Mouse (Mus musculus): ENCODE data around the gene Trim65.
A peak's percentile ranks its signal among the peaks of the same experiment; 100 is the strongest.

Gene Trim65

DNA sequence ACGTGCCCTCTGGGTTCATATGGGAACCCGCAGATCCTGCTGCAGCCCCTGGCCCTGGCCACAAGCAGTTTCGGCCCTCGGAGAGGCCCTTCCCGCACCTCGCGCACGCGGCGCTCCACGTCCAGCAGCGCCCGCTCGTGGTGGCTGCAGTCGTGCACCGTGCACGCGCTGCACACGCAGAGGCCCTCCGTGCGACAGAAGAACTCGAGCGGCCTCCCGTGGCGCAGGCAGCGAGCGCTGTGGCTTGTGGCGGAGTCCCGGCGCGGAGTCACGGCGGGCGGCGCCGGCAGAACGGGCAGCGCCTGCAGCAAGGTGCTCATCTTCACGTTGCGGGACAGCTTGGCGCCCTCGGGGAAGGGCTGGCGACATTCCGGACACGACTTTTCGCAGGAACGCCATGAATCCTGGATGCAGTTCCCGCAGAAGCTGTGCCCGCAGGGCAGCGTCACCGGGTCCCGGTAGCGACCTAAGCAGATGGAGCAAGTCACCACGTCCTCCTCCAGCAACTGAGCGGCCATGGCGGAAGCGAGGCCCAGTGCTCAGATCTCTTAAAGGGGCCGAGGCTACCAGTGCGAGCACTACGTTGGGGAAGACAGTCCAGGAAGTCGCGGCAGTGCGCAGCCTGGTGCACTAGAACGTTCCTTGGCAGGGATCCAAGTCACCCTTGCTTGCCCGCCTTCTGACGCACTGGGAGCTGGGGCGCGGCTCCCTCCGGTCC, at the start of gene Trim65:
Trim65 (minus strand) TSS at position 641 of the 718 bp plus-strand sequence.
- peak; percentile 78 for DNase-seq (ENCODE audit: low read depth, low spot score)

DNA sequence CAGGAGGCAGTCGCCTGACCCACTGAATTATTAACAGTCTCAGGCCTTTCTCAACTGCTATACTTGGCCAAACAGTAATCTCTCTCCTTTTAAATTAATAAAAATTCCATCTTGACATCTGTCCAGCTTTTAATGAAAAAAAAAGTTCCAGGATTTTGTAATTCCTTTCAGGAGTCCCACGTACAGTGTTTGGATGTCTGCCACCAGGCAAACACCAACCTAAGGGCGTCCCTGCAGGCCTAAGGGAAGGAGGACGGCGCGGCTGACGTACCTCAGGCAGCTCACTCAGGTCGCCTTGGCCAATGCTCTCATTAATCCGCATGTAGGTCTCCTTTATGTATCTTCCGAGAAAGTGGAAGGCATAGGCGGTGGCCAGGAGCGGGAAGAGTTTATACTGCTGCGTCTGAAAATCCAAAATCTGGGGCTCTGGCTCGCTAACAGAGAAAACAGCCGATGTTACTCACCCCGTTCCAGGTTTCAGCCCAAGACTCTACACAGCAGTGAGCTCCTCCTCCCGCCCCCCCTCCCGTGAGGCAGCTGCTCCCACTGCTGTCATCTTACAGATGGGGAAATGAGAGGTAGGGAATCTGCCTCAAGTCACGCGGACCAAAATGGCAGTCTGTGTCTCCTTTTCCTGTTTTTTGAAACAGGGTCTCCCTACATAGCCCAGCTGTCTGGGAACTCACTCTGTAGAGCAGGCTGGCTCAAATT, 47.6 kb upstream of the Trim65 start:
- DNase-seq (ENCODE audit: low read depth, low spot score) = no peak

DNA sequence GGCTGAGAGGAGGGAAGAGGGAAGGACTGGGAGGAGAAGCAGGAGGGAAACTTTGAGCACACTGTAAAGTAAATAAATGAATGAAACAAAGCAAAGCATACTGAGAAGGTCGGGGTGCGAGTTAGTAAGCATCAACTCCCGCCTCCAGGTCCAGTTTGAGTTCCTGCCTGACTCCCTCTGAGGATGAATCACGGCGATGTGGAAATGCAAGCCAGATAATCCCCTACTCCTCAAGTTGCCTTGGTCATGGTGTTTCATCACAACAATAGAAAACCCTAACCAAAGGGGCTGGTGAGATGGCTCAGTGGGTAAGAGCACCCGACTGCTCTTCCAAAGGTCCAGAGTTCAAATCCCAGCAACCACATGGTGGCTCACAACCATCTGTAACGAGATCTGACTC, 45.1 kb upstream of the Trim65 start:
- no peak for DNase-seq (ENCODE audit: low read depth, low spot score)

DNA sequence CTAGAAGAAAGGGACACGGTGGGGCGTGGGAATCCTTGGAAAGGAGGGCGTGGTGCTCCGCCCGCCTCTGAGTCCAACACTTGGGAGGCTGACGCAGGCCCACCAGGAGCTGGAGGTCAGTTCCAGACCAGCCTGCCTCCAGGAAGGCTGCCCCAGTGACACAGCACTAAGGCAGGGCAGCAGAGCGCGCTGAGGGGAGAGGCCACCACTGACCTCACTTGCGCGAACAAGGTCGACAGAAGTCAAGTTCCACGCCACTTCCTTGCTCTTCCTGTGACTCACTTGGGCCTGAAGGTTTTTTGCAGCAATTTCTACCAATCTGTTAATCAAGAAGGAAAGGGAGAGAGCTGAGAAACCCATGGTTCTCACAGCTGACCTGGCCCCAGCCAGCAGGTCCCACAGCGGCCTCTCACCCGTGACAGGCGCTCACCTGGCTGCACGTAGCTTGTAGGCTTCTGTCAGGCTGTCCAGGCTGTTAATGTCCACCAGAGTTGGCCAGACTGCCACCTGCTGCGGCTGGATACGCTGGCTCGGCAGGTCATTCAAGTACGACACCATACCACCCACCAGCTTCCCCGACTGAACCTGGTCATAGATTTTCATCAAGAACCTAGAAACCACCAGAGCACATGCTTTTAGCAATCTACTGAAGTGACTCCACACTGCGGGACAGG, 44.0 kb upstream of the Trim65 start:
- DNase-seq (ENCODE audit: low read depth, low spot score) = no peak

DNA sequence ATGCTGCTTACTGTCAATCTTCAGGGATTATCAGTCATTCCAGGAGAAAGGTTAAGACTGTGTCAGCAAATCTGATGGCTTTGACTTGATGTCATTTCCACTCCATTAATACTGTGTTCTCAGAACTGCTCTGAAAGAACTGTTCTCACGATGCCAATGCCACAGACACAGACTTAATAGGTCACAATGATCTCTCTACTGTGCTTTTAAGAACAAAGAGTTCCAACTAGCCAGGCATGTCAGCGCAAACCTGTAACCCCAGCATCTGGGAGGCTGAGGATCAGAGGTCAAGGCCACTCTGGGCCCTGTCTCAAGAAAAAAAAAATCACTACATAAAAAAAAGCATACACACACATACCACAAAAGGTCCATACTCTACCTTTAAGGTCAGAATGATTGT, 41.0 kb upstream of the Trim65 start:
- no peak for DNase-seq (ENCODE audit: low read depth, low spot score)

DNA sequence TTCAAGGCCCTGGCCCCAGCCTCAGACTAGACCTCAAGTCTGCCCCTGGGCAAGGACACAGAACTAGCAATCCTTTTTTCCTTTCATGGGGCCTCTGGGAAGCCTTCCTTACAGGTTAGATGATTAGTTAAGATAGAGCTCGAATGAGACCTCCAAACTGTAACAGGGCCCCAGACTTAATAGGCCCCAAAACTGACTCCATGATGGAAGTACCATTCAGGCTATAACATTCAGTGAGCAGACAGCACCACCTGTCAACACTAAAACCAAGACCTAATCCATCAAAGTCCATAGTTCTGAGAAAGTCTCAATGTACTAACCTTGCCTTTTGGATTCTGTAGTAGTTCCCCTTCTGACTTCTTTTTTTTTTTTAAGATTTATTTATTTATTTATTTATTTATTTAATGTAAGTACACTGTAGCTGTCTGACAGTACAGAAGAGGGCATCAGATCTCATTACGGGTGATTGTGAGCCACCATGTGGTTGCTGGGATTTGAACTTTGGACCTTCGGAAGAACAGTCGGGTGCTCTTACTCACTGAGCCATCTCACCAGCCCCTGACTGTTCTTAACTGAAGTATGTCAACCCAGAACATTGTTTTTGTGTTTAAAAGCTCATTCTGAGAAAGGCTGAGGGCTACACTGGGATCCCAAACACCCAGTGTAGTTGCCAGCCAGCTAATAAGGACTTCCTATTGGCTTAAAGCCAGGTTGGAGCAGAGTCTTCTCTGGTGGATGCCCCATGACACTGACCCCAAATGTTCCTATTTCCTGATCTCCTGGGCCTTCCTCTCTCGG, 39.3 kb upstream of the Trim65 start:
- no peak for DNase-seq (ENCODE audit: low read depth, low spot score)

DNA sequence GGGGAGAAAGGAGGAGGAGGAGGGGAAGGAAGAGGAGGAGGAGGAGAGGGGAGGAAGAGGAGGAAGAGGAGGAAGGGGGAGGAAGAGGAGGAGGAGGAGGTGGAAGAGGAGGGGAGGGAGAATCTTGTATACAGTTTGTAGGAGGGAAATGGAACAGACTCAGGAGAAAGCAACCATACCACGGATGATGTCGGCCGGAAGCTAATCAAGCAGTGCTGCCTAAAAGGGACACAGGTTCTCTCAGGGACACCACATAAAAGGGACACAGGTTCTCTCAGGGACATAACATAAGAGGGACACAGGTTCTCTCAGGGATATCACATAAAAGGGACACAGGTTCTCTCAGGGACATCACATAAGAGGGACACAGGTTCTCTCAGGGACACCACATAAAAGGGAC, 38.3 kb upstream of the Trim65 start:
- no peak for DNase-seq (ENCODE audit: low read depth, low spot score)

DNA sequence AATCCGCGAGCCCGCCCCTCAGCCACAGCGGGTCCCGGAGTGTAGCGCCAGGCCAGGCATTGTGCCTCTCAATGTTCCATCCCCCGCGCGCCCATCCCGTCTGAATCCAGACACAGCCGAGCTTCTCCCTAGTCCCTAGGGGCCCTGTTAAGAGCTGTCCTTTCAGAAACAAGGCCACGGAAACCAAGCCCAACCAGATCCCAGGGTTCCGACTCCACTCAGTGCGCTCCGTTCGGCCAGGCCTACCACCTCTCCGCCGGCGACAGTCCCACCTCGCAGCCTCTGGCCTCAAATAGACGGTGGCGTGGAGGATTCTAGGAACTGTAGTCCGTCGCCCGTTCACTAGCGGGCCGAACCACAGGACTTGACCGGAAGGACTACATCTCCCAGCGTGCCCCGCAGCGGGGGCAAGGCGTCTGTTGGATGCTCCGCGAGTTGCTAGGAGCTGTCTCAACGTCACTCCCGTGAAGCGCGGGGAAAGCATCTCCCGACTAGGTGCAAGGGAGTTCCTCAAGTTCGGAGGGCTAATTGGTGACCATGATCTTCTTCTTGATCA, 37.0 kb upstream of the Trim65 start, which contains the start of gene Fbf1:
Fbf1 (minus strand) TSS at position 283 of the 556 bp plus-strand sequence.
- peak; percentile 94 for DNase-seq (ENCODE audit: low read depth, low spot score)

DNA sequence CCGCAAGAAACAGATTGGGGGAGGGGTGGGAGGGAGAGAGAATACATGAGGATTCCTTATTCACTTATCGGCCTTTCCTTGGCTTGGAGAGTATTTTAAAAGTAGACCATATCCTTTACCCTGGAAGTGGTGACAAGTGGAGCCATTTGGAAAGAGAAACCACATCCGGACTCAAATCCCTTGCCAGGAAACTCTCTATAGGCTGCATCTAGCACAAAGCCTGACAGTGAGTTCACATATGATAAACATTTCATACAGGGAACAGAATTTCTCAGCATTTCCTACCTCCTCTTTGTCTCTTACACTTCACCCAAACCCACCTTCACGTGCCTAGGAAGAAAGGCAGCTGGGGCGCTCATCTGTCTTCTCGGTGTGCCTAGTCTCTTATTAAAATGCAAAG, 36.3 kb upstream of the Trim65 start:
- no peak for DNase-seq (ENCODE audit: low read depth, low spot score)

DNA sequence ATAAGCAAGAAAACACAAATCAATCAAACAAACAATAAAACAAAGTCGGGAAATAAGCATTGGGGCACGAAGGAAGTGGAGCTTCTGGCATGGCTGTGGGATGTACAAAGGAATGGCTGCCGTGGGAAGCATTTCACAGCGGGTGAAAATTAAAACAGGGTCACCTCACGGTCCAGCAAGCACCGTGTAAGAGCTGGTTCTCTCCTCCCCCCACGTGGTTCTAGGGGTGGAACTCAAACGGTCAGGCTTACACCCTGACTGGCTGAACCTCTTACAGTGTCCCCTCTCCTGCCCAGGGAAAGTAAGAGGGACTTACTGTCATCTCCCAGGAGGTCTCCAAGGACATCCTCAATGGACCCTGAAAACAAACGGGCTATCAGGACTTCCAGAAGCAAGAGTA, 32.1 kb upstream of the Trim65 start:
- no peak for DNase-seq (ENCODE audit: low read depth, low spot score)

DNA sequence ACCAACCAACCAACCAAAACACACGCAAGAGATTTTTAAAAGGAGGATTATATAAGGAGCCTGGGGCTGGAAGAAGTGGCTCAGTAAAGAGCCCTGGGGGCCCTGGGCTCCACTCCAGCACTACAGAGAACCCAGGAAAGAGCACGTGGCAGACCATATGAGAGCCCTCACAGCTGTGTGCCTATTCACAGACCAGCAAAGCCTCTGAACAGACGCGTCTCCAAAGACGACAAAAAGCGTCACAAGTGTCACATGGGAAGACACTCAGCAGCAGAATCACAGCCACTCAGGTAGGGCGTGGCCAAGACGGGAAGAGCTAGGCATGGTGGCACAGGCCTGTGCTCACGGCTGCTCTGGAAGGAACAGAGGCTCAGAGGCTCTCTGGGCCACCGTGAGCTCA, 31.2 kb upstream of the Trim65 start:
- no peak for DNase-seq (ENCODE audit: low read depth, low spot score)

DNA sequence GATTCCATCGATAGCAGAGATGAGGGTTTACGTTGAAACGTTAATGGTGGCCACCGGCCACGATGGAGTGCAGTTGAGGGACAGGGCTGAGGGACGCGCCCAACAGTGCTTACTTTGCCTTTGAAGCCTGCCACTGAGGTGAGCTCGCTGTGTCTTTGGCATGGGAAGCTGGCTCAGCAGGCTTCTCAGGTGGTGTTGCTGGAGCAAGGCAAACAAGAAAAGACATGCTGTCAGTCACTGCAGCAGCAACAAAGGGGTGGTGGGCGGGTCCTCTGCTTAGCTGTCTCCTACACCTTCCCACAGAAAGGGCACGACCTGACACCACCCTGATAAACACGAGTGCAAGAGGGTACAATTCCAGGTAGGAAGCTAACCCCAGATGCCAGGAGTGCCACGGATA, 30.4 kb upstream of the Trim65 start:
- DNase-seq (ENCODE audit: low read depth, low spot score) = no peak

DNA sequence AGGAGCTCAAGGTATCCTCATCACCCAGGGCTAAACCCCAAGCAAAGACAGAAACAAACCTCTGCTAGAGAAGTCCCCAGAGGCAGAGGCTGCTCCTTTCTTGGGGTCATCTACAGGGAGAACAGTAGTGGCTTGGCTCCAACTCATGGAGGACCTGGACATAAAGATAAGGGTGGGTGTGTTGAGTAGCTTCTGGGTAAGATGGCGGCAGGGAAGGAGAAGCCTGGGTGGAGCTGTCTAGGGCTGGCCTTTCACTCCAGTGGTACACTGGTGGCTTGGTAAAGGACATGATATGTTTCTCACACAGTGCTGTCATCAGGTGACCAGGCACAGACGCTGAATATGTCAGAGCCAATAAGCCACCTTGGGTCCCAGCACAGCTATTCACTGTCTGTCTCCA, 20.0 kb upstream of the Trim65 start:
- no peak for DNase-seq (ENCODE audit: low read depth, low spot score)

DNA sequence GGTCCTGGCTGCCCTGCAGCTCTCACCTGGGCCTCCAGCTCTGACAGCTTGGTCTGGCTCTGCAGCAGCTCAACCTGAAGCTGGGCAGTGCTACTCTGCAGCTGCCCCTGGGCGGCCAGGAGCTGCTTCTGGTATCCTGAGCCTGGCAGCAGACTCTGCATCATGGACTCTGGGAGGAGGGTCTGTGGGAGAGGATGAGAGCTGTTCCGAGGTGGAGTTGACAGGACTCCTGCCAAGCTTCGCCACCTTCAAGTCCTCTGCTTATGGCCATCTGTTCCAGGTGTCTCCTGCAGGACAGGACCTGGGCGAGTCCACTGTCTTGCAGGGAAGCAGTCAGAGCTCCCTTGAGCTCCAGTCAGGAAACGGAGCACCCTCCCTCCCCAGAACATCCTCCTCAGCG, 18.4 kb upstream of the Trim65 start:
- DNase-seq (ENCODE audit: low read depth, low spot score) = no peak

DNA sequence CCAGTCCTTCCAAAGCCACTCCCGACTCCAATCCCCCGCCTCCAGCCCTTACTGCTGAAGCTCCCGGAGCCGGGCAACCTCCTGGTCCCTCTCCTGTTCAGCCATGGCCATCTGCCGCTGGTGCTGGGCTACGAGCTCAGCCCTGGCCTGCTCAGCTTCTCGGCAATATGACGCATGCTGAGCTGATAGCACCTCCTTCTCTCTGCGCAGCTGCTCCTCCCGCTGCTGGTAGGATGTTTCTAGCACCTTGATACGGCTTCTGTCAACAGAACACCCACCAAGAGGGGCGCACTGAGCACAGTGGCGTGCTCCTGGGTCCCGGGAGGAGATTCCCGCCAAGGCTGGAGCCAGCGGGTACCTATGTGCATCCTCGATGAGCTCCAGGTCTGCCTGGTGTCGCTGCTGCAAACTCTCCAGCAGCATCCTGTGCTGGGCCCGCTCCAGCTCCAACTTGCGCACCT, 17.9 kb upstream of the Trim65 start:
- no peak for DNase-seq (ENCODE audit: low read depth, low spot score)

DNA sequence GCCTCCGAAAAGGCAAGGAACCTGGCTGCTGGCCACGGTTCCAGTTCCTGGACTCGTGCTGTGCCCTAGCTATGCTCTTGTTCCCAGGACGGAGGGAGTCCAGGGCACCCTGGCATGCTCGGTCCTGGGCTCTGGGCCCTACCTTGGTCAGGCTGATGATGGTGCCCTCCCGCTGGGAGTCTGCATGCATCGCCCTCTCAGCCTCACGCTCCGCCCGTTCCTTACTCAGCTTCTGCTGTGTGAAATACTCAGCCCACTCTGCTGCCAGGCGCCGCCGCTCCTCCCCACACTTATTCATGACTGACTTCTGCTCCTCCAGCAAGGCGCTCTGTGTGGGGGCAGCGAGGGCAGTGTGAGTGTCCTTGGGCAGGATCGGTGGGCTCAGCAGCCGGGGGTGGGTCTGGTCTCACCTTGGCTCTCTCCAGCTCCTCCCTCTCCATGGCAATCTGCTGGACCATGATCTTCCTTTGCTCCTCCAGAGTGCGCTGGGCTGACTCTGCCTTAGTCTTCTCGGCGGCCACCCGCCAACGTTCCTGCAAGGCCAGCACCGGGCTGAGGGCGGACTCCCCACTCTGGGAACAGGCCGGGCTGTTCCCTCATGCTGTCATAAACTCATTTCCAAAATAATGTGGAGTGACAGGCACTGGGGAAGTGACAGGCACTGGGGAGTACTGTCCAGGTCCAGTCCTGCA, 15.5 kb upstream of the Trim65 start:
- DNase-seq (ENCODE audit: low read depth, low spot score) = no peak

DNA sequence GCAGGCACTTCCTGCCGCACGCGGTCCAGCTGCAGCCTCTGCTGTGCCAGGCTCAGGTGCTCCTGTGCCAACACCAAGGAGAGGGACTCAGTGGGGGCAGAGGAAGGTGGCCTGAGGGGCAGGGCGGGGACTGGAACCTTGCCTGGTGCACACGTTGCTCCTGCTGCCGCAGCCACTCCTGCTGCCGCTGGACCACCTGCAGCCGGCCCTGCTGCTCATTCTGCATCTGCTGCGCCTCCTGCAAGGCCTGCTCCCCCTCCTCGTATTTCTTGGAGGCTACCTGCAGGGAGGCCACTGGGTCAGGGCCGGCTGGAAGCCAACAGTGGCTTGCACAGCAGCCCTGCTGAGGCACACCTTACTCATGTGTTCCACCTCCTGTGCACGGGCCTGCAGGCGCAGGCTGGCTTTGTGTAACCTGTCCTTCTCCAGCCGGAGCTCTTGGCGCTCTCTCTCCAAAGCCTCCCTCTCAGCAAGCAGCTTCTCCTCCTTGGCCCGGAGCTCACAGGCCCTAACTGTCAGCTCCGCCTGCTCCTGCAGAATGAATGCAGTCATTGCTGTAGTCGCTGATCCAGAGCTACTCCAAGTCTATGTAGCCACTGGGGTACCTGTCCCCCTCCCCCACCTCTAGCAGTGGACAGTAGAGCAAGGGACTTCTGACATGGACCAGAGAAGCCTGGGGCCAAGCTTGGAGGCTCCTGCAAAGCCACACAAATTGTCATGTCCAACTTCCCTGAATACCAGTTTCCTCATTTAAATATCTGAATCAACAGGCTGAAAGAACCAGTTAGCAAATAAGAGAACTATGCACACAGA, 14.8 kb upstream of the Trim65 start:
- no peak for DNase-seq (ENCODE audit: low read depth, low spot score)

DNA sequence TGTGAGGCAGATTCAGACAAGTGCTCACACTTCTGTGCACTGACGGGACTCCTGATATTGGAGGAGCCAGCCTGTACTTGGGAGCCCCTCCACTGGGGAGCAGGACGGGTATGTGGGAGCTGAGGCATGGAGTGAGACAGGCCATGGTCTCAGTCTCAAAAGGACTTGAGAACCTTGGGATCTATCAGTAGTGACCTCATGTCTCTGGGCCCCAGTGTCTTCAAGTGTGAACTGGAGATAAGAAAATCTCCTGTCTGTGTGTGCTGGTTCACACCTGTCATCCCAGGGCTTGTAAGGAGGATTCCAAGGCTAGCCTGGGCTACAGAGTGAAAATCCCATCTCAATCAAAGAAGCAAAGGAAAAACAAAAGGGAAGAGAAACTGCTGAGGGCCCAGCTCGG, 12.5 kb upstream of the Trim65 start:
- no peak for DNase-seq (ENCODE audit: low read depth, low spot score)

DNA sequence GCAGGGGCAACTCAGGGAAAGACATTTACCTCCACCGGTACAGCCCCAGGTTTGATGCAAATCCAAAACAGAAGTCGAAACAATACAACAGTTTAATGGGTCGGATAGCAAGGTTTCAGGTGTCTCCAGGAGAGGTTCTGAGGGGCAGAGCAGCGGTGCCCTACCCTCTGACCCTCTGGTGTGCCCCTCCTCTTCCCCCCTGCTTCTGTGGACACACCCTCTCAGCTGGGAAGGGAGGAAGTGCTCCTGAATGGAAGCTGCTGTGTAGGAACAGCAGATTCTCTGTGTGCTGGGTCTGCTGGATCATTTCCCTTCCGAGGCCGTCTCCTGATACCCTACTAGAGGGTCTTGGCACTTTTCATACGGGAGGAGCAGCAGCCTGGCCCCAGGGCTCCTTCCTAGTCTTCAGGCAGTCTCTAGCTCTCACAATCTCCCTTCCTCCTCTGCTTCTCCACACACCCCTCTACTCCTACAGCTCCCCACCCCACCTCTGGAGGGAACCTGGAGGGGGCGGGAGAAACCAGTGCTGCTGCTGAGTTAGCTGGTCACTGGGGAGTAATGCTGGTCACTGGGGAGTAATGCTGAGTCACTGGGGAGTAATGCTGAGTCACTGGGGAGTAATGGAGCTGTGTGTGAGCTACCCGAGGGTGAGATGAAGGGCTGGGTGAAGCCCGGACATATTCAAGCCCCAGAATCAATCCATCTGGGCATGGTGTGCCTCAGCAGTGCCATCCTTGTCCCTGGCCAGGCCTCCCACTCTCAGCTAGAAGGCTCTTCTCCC, 11.5 kb upstream of the Trim65 start:
- no peak for DNase-seq (ENCODE audit: low read depth, low spot score)

Data from brain, embryonic 18.5 days (tissue).